Mouse (Mus musculus): ENCODE measurements around the gene Nr3c2. TPM values are rescaled to one million over a fixed set of nuclear protein-coding genes. Genes with fewer than 3 reads are reported as not detected.

The Nr3c2 gene
- polyA plus RNA-seq, 1 experiment, result 1.2 TPM

- H3K4me3 ChIP-seq (ENCODE audit: low read depth, low read length), result no peak overlapping the region
- no peak for TF ChIP-seq POLR2A (IDR thresholded peaks at IDR 0.05; ENCODE audit: insufficient read depth, low read length)
- TF ChIP-seq CTCF (IDR thresholded peaks at IDR 0.05; ENCODE audit: low read depth, low read length), result no peak
- no peak for TF ChIP-seq EP300 (IDR thresholded peaks at IDR 0.05; ENCODE audit: insufficient read depth, low read depth, low read length)
- no peak overlapping the region for H3K9ac ChIP-seq (ENCODE audit: low read depth, poor library complexity, severe bottlenecking)
- no peaks in the 10 kb centered on the region for H3K27me3 ChIP-seq (ENCODE audit: control insufficient read depth, insufficient read depth, low read length, poor library complexity, severe bottlenecking)
- H3K36me3 ChIP-seq (ENCODE audit: control insufficient read depth, insufficient read depth, low read length, poor library complexity, severe bottlenecking), result no peaks in the 10 kb centered on the region
- no peaks in the 10 kb centered on the region for H3K9me3 ChIP-seq (replicated peaks; ENCODE audit: control insufficient read depth, insufficient read depth, low read length, poor library complexity, severe bottlenecking)
- no peaks in the 10 kb centered on the region for H3K4me1 ChIP-seq (ENCODE audit: control insufficient read depth, insufficient read depth, low read length)
- H3K27ac ChIP-seq (ENCODE audit: insufficient read depth, low read length), result no peak overlapping the region
These were observed 29.6 kb downstream of the Nr3c2 start for GRCm38 (mm10) chr8:76928808-76929207.

- no peaks in the 10 kb centered on the region for H3K27me3 ChIP-seq (ENCODE audit: control insufficient read depth, insufficient read depth, low read length, poor library complexity, severe bottlenecking)
- no peak overlapping the region for H3K27ac ChIP-seq (ENCODE audit: insufficient read depth, low read length)
- TF ChIP-seq POLR2A (IDR thresholded peaks at IDR 0.05; ENCODE audit: insufficient read depth, low read length), result no peak
- no peak for TF ChIP-seq CTCF (IDR thresholded peaks at IDR 0.05; ENCODE audit: low read depth, low read length)
- TF ChIP-seq EP300 (IDR thresholded peaks at IDR 0.05; ENCODE audit: insufficient read depth, low read depth, low read length), result no peak
- H3K36me3 ChIP-seq (ENCODE audit: control insufficient read depth, insufficient read depth, low read length, poor library complexity, severe bottlenecking), result no peaks in the 10 kb centered on the region
- H3K4me3 ChIP-seq (ENCODE audit: low read depth, low read length), result no peak overlapping the region
- H3K9ac ChIP-seq (ENCODE audit: low read depth, poor library complexity, severe bottlenecking), result no peak overlapping the region
- no peaks in the 10 kb centered on the region for H3K9me3 ChIP-seq (replicated peaks; ENCODE audit: control insufficient read depth, insufficient read depth, low read length, poor library complexity, severe bottlenecking)
- no peaks in the 10 kb centered on the region for H3K4me1 ChIP-seq (ENCODE audit: control insufficient read depth, insufficient read depth, low read length)
These were observed 65.8 kb downstream of the Nr3c2 start for GRCm38 (mm10) chr8:76965046-76965445.

GRCm38 (mm10) chr8:76971187-76971586 lies 71.9 kb downstream of the Nr3c2 start:
- no peaks in the 10 kb centered on the region for H3K36me3 ChIP-seq (ENCODE audit: control insufficient read depth, insufficient read depth, low read length, poor library complexity, severe bottlenecking)
- no peak overlapping the region for H3K27ac ChIP-seq (ENCODE audit: insufficient read depth, low read length)
- no peak overlapping the region for H3K4me3 ChIP-seq (ENCODE audit: low read depth, low read length)
- H3K4me1 ChIP-seq (ENCODE audit: control insufficient read depth, insufficient read depth, low read length), result no peaks in the 10 kb centered on the region
- H3K9ac ChIP-seq (ENCODE audit: low read depth, poor library complexity, severe bottlenecking), result no peak overlapping the region
- no peaks in the 10 kb centered on the region for H3K9me3 ChIP-seq (replicated peaks; ENCODE audit: control insufficient read depth, insufficient read depth, low read length, poor library complexity, severe bottlenecking)
- no peaks in the 10 kb centered on the region for H3K27me3 ChIP-seq (ENCODE audit: control insufficient read depth, insufficient read depth, low read length, poor library complexity, severe bottlenecking)
- TF ChIP-seq EP300 (IDR thresholded peaks at IDR 0.05; ENCODE audit: insufficient read depth, low read depth, low read length), result no peak
- TF ChIP-seq POLR2A (IDR thresholded peaks at IDR 0.05; ENCODE audit: insufficient read depth, low read length), result no peak
- TF ChIP-seq CTCF (IDR thresholded peaks at IDR 0.05; ENCODE audit: low read depth, low read length), result no peak

- H3K27ac ChIP-seq (ENCODE audit: insufficient read depth, low read length), result no peak overlapping the region
- H3K4me1 ChIP-seq (ENCODE audit: control insufficient read depth, insufficient read depth, low read length), result no peaks in the 10 kb centered on the region
- no peak overlapping the region for H3K9ac ChIP-seq (ENCODE audit: low read depth, poor library complexity, severe bottlenecking)
- H3K9me3 ChIP-seq (replicated peaks; ENCODE audit: control insufficient read depth, insufficient read depth, low read length, poor library complexity, severe bottlenecking), result no peaks in the 10 kb centered on the region
- no peaks in the 10 kb centered on the region for H3K27me3 ChIP-seq (ENCODE audit: control insufficient read depth, insufficient read depth, low read length, poor library complexity, severe bottlenecking)
- TF ChIP-seq CTCF (IDR thresholded peaks at IDR 0.05; ENCODE audit: low read depth, low read length), result no peak
- no peak for TF ChIP-seq EP300 (IDR thresholded peaks at IDR 0.05; ENCODE audit: insufficient read depth, low read depth, low read length)
- no peak for TF ChIP-seq POLR2A (IDR thresholded peaks at IDR 0.05; ENCODE audit: insufficient read depth, low read length)
- H3K36me3 ChIP-seq (ENCODE audit: control insufficient read depth, insufficient read depth, low read length, poor library complexity, severe bottlenecking), result no peaks in the 10 kb centered on the region
- no peak overlapping the region for H3K4me3 ChIP-seq (ENCODE audit: low read depth, low read length)
These were observed 72.6 kb downstream of the Nr3c2 start for GRCm38 (mm10) chr8:76971761-76972404.

- Histone ChIP-seq H3K36me3 (ENCODE audit: control insufficient read depth, insufficient read depth, low read length, poor library complexity, severe bottlenecking) (no peaks in the 10 kb centered on the region), H3K27ac (ENCODE audit: insufficient read depth, low read length) (no peak overlapping the region), H3K4me3 (ENCODE audit: low read depth, low read length) (no peak overlapping the region), H3K27me3 (ENCODE audit: control insufficient read depth, insufficient read depth, low read length, poor library complexity, severe bottlenecking) (no peaks in the 10 kb centered on the region), H3K9ac (ENCODE audit: low read depth, poor library complexity, severe bottlenecking) (no peak overlapping the region), H3K9me3 (replicated peaks; ENCODE audit: control insufficient read depth, insufficient read depth, low read length, poor library complexity, severe bottlenecking) (no peaks in the 10 kb centered on the region), H3K4me1 (ENCODE audit: control insufficient read depth, insufficient read depth, low read length) (no peaks in the 10 kb centered on the region)
- no peak for TF ChIP-seq CTCF (IDR thresholded peaks at IDR 0.05; ENCODE audit: low read depth, low read length)
- no peak for TF ChIP-seq EP300 (IDR thresholded peaks at IDR 0.05; ENCODE audit: insufficient read depth, low read depth, low read length)
- TF ChIP-seq POLR2A (IDR thresholded peaks at IDR 0.05; ENCODE audit: insufficient read depth, low read length), result no peak
These were observed 73.8 kb downstream of the Nr3c2 start for GRCm38 (mm10) chr8:76972947-76973552.

- Histone ChIP-seq H3K9me3 (replicated peaks; ENCODE audit: control insufficient read depth, insufficient read depth, low read length, poor library complexity, severe bottlenecking) (no peaks in the 10 kb centered on the region), H3K4me3 (ENCODE audit: low read depth, low read length) (no peak overlapping the region), H3K4me1 (ENCODE audit: control insufficient read depth, insufficient read depth, low read length) (no peaks in the 10 kb centered on the region), H3K27me3 (ENCODE audit: control insufficient read depth, insufficient read depth, low read length, poor library complexity, severe bottlenecking) (no peaks in the 10 kb centered on the region), H3K36me3 (ENCODE audit: control insufficient read depth, insufficient read depth, low read length, poor library complexity, severe bottlenecking) (no peaks in the 10 kb centered on the region), H3K27ac (ENCODE audit: insufficient read depth, low read length) (no peak overlapping the region), H3K9ac (ENCODE audit: low read depth, poor library complexity, severe bottlenecking) (no peak overlapping the region)
- TF ChIP-seq EP300 (IDR thresholded peaks at IDR 0.05; ENCODE audit: insufficient read depth, low read depth, low read length), result no peak
- no peak for TF ChIP-seq CTCF (IDR thresholded peaks at IDR 0.05; ENCODE audit: low read depth, low read length)
- no peak for TF ChIP-seq POLR2A (IDR thresholded peaks at IDR 0.05; ENCODE audit: insufficient read depth, low read length)
These were observed 78.7 kb downstream of the Nr3c2 start for GRCm38 (mm10) chr8:76977907-76978306.
